Mouse (Mus musculus): ENCODE results near the gene Gnai3.

GRCm38 (mm10) chr3:108123242-108123641 lies 22.7 kb downstream of the Gnai3 start:
- TF ChIP-seq CTCF (IDR thresholded peaks at IDR 0.05; ENCODE audit: extremely low read depth, insufficient read length, insufficient replicate concordance, low read depth, low read length) (no peak), POLR2A (IDR thresholded peaks at IDR 0.05; ENCODE audit: low read depth, low read length) (no peak)
